ENCODE assay signal across 10 mouse cellular contexts in genomic region chrX:51767457-51767856, GRCm38 (mm10). TPM values are rescaled to one million over a fixed set of nuclear protein-coding genes. Genes with fewer than 3 reads are reported as not detected.
DNase-seq lines count a peak whose midpoint lies in the region; ATAC-seq and TF ChIP-seq lines count a peak whose summit lies in the region.
"Had no signal": no experiment of that assay in that cellular context is flagged by ENCODE, and none has a peak within 500 bp of the region (broad histone marks: within the 10 kb centered on the region; RNA-seq: fewer than 3 reads in every experiment).

No protein-coding gene starts in this region.

- TF ChIP-seq POLR2A in cortical plate, adult 2 months (IDR thresholded peaks at IDR 0.05; ENCODE audit: extremely low read depth, insufficient read depth, low read length): no peak

- H3K9ac ChIP-seq in heart, embryonic 11.5 days (ENCODE audit: low read depth, low read length): no peak overlapping the region

- H3K27ac ChIP-seq in heart, embryonic 11.5 days (ENCODE audit: low read depth, low read length): no peak overlapping the region
- H3K27ac ChIP-seq in cortical plate, adult 2 months (ENCODE audit: insufficient read depth, low read length): no peak overlapping the region

- no peak overlapping the region for H3K4me3 ChIP-seq in heart, embryonic 11.5 days (ENCODE audit: low read depth, low read length)
- H3K4me3 ChIP-seq in cortical plate, adult 2 months (ENCODE audit: insufficient read depth, low read length): no peak overlapping the region

- H3K4me2 ChIP-seq in heart, embryonic 11.5 days: no peak overlapping the region

- H3K27me3 ChIP-seq in heart, embryonic 11.5 days (ENCODE audit: control insufficient read depth, insufficient read depth, low read length): no peaks in the 10 kb centered on the region

- TF ChIP-seq CTCF in cortical plate, adult 2 months (IDR thresholded peaks at IDR 0.05; ENCODE audit: extremely low read depth, insufficient read depth, low read length): 0 out of 2 replicates have a peak, but pooled peaks have one; percentile 4

- H3K4me1 ChIP-seq in heart, embryonic 11.5 days (ENCODE audit: control insufficient read depth, insufficient read depth, low read length): no peaks in the 10 kb centered on the region
- no peaks in the 10 kb centered on the region for H3K4me1 ChIP-seq in cortical plate, adult 2 months (ENCODE audit: control insufficient read depth, insufficient read depth, low read length)

- peak; percentile 2 to 33 for DNase-seq in heart, postnatal 14 days
- peak; percentile 2 for DNase-seq in ovary, postnatal 14 days (ENCODE audit: low spot score)
- no peak for DNase-seq in ovary, postnatal 10 days (ENCODE audit: low spot score)
- DNase-seq in retina, postnatal 1 day: peak; percentile 4
- no peak for DNase-seq in natural killer cell, adult 2 months (ENCODE audit: low spot score in 2 of 2)
- no peak for DNase-seq in B cell, adult 2 months

- no peaks in the 10 kb centered on the region for H3K36me3 ChIP-seq in heart, embryonic 11.5 days (ENCODE audit: control insufficient read depth, insufficient read depth, low read length)

- intact Hi-C loops in heart, postnatal 14 days (cut with DNase I): loop anchor here (5.0 kb wide), 3 partner anchors 145 to 600 kb away; no protein-coding TSS in a partner anchor

- H3K9me3 ChIP-seq in heart, embryonic 11.5 days (replicated peaks; ENCODE audit: control insufficient read depth, low read length): no peaks in the 10 kb centered on the region

- 0% methylated on average over 1 of the region's 1 CpGs for WGBS in heart, embryonic 11.5 days (ENCODE audit: insufficient replicate concordance)

- ATAC-seq in heart, embryonic 11.5 days (replicated peaks; ENCODE audit: insufficient number of reproducible peaks, low FRiP score, low TSS enrichment): no peak

RNA-seq across cellular contexts. Expression of gene Usp26, which starts 33.6 kb away (rescaled TPM):
- under 1 TPM in 1 of 2 experiments, not detected in 1; 0.29 TPM for total RNA-seq in heart, postnatal 14 days (2021)
- not detected in 2 replicates for polyA plus RNA-seq in heart, embryonic 11.5 days (2014; fragmentation: Nextera tagmentation; extraction: Ambion mirVana)
- polyA plus RNA-seq in cortical plate, adult 2 months (2012; rRNA removed): not detected in 2 replicates
- total RNA-seq: left cerebral cortex, postnatal 25 days had no signal
- polyA plus RNA-seq: frontal cortex, adult 2 months had no signal

Comparison
In these comparisons a context has a peak if more than half of its experiments do, and no peak if none do; other contexts are left out.
1. DNase-seq: peak in heart, postnatal 14 days (2 of 2), ovary, postnatal 14 days (single experiment) and retina, postnatal 1 day (single experiment); none in ovary, postnatal 10 days (single experiment), natural killer cell, adult 2 months (0 of 2) and B cell, adult 2 months (0 of 2).